Mouse (Mus musculus) right cerebral cortex, postnatal 25 days (tissue): ENCODE results near the gene Cst11.
A peak's percentile ranks its signal among the peaks of the same experiment; 100 is the strongest.
"Not testable (repeated sequence)": the region's sequence is repeated elsewhere in the genome, so short reads cannot be mapped to it uniquely, and the experiment has no call there.

Experiments
- DNase-seq: peaks from one replicate; pipeline ENCODE4 v3.0.0; 2022

The Cst11 gene

DNA sequence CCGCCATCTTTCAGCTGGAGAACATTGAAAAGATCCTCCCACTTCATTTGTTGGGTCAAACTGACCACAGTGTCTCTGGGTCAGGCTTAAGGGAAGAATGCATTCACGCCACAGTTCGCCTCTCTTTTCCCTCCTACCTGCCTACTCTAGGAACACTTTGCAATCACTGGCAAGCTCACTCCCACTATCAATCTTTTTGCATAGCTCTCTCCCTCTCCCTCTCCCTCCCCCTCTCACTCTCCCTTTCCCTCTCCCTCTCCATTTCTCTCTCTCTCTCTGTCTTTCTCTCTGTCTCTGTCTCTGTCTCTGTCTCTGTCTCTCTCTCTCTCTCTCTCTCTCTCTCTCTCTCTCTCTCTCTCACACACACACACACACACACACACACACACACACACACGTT lies at the start of gene Cst11:
TSS of gene Cst11 (minus strand) at position 101 of the 400 bp plus-strand sequence.
- not testable (repeated sequence) for DNase-seq

DNA sequence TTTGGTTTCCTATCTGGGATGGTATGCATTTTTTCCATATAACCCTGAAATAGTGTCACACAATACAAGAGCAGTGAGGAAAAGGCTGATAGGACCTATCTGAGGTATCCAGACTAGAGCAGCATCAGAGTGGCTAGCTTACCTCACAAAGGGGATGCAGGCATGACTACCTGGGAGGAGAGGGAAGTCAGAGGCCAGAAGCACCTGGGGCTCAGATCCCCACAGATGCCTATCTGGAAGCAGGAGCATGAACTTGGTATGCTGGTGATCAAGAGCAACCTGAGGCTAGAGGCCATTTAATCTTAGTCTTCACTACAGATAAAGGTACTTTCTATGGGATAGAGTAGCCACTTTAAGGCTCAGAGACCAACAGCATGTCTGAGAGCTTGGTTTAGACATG lies 48.6 kb upstream of the Cst11 start, which contains the start of gene Cst13:
TSS of gene Cst13 (plus strand) at position 173 of the 400 bp plus-strand sequence.
- DNase-seq = no peak

DNA sequence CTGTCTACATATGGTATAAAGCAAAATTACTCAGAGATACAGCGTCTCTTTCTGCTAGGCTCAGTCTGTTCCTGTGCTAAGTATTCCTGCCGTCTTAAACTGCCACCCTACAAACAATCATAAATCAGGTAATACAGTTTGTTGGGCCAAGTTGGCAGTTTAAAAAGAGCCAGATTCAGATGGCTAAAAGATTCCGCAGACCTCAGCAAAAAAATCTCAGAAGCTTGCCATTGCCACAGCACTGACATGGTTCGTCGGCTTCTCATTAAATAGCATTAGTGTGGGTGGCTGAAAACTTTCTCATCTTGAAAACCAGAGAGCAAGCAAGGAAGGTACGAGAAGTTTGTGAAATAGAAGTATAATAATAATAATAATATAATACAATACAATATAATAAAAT lies 35.4 kb upstream of the Cst11 start:
- DNase-seq = no peak

DNA sequence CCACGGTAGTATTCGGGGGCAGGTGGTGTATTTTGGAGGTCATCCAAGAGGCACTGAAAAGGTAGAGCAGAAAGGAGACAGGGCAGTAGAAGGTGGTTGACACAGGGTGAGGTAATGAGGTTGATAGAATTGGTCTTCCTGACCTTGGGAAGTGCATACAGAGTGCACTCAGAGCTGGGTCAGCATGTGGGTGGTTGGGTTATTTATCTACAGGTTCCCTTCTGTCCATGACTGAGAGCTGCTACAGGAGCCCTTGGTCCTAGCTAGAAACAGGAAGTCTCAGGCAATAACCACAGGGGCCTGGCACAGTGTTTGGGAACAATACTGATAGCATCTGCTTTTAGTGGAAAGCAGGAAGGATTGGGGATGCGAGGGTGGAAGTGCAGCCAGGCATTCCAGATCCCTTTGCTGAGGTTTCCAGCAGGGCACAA lies 30.2 kb upstream of the Cst11 start:
- no peak for DNase-seq

DNA sequence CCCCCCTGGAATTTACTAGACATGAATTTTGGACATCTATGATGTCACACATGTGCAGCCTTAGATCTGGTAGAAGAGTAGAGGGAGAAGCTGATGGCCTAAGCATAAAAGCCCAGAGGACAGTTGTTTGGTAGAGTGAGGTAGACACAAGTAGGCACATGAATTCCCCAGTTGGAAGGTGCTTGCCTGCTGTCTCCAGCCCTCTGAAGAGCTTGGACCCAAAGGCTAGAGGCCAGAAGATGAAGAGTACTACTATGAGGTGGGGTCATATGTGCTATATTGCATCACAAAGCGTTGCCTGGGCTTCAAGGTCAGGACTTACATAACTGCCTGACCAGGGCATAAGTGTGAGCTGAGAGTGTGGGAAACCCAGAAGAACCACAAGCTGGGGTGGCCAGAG lies 27.2 kb upstream of the Cst11 start, which contains the start of gene Cst8:
TSS of gene Cst8 (plus strand) at position 301 of the 400 bp plus-strand sequence.
- DNase-seq = no peak

DNA sequence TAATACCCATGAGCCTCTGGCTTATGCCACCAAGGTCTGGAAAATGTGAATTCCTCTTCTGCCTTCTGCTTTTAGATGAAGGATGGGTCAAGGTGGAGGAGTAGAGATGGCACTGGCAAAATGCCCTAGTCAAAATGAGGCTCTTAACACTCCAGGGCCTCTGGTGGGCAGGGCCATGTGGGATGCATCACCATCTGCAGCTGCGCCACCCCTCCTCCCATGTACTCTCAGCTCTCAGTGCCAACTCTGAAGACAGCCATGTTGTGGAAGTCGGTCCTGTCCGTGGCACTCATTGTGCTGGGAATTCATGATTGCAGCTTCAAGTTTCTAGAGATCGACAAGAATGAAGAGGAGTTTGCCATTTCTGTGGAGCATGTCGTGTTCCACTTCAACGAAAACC lies 17.8 kb upstream of the Cst11 start, which contains the start of gene Cst12:
TSS of gene Cst12 (plus strand) at position 220 of the 400 bp plus-strand sequence.
- no peak for DNase-seq

DNA sequence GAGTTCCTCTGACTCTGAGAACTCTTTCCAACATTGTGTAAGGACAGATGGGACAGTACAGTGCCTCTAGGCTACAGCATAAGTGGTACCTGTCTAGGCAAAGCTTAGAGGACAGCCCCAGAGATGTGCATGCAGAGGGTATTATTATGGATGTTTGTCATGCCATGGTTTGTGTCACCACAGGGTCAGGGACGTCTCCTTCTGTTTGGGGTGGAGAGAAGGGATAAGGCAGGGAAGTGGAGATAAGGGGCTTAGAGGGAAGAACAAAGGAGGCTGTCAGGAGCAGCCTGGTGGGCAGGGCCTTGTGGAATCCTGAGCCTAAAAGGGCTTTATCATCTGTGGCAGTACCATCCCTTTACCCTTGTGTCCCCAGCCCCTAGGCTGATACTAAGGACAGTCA lies 10.4 kb upstream of the Cst11 start, which contains the start of gene 8030411F24Rik:
TSS of gene 8030411F24Rik (plus strand) at position 301 of the 400 bp plus-strand sequence.
- DNase-seq = no peak

DNA sequence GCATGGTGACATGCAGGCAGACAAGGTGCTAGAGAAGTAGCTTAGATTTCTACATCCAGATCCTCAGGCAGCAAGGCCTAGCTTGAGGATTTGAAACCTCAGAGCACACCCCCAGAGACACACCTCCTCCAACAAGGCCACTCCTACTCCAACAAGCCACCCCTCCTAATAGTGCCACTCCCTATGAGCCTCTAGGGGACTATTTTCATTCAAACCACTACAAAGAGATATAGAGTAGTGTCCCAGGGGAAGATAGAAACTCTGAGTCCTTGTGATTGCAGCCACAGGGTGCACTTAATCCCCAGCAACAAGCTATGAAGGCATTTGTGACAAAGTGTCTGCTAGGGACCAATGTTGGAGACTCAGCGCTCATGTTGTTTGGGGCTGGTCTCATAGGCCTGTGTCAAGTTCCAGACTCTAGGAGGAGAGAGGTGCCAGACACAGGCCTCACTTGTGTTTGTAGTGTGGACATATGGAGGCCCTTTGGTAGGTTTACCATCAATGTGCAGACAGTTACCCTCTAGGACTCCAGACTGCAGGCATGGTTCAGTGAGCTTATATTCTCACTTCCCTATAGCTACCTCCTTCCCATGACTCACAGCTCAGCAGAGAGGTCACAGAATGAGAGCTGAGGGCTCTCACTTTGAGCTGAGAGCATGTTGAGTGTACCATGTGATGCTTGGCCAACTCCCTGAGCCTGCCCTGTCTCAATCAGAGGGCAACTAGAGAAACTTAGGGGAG lies 7.5 kb downstream of the Cst11 start:
- DNase-seq = no peak

DNA sequence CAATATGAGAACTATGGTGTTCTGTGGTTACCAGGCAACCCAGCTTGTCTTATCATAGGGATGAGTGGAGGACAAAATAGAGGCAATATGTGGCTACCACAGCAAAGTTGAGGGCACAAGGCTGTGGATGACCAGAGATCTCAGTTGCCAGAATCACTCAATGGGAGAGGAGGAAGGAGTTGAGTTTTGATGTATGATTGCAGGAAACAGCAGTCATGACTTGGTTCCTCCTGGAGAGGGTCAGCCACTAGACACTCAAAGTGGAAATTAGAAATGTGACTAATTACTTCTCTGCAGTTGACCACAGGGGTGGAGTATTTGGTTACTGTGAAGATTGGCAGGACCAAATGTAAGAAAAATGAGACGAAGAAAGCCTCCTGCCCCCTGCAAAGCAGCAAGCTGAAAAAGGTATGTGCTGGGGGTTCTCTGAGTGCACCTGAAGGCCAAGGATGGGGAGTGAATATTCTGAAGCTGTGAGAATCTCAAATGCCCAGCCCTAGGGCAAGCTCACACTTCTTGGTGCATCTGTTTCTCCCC lies 16.9 kb downstream of the Cst11 start:
- no peak for DNase-seq

DNA sequence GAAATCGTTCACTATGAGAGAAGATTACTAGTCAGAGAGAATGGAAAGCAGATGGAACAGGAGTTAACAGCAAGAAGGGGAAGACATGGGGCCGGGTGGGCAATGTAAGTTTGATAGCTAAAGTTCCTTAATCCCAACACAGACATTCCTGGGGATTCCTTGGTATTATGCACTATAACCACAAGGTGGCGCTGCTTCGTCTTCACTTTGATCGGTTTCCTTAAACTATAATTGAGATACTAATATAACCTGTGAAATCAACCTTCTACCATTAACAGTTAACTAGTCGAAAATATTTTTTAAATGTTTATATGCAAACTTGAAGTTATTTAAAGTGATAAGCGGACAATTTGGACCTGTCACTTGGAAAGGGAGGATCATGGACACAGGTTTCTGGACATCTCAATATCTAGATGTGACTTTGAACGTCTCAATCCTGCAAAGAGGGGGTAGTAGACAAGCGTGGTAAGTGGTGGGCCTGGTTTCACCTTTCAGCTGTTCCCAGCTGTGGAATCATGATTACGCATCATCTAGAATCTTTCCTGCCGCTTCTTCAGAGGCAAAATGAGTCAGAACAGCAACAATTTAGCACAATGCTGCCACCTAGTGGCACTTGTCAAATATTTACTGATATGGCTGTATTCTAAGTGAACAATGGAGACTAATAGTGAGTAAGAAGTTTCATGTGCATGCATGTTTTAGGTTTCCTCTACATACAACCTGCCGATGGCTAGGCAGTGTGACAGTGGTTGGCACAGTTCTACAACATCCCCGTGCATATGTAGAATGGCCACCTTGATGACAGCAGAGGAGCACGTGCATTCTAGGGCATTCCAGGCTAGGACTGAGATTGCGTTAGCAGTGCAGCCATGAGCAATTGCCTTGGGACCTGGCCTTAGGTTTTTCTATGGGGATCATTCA lies 19.1 kb downstream of the Cst11 start:
- DNase-seq = peak; percentile 59

DNA sequence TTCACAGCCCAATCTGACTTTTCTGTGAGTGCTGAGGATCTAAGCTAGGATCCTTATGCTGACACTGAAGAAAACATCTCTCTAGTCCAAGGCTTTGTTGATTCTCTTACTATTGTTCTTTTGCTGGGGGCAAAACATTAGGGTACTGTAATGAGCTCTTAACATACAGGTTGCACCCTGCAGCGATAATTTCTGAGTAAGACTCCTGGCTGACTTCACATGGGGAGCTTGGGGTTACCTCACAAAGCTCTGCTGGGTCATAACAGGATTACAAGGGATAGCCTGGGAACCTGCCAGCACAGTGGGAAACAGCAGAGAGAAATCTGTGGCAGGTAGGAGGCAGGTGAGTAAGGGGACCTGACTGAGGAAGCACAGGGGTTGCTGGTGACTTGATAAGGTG lies 21.2 kb downstream of the Cst11 start, which contains the start of gene Cstl1:
TSS of gene Cstl1 (plus strand) at position 301 of the 400 bp plus-strand sequence.
- DNase-seq = no peak

DNA sequence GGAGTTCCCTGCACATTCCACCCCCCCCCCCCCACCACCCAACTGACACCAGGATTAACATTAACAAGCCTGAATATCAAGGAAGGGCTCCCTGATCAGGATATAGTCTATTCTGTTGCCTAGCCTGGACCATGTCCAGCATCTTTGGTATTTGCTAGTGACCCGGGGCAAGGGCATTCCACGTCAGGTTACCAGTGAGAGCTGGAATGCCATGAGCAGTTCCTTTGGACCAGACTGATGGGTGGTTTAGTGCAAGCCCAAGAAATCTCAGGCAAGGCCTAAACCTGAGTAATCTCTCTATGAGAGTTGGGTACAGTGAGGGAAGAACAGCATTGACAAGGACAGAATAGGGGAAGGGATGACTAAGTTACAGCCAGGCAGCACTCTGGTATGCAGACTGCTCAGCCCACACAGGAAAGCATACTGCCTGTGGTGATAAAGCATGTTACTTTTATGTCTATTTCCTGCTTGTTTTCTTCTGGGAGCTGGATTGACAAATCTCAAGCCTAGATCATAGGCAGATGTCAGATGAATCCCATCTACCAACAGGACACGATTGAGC lies 27.4 kb downstream of the Cst11 start:
- DNase-seq = no peak

DNA sequence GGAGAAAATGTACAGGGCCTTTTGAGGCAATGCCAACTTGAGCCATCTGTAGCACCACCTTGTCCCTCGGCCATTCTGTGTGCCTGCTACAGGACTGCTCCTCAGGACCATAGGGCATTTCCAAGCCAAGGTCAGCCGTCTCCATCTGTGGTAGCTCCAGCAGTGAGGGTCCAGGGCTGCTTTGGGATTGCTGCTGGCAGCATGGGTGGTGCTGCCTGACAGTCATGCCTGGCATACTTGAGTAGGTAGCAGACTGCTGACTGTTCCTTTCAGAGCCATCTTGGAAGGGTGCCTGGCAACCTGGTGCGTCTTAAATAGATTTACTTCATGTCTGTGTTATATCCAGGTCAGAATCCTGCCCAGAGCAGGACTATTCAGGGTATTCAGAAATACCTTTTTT lies 28.3 kb downstream of the Cst11 start:
- peak; percentile 48 for DNase-seq

DNA sequence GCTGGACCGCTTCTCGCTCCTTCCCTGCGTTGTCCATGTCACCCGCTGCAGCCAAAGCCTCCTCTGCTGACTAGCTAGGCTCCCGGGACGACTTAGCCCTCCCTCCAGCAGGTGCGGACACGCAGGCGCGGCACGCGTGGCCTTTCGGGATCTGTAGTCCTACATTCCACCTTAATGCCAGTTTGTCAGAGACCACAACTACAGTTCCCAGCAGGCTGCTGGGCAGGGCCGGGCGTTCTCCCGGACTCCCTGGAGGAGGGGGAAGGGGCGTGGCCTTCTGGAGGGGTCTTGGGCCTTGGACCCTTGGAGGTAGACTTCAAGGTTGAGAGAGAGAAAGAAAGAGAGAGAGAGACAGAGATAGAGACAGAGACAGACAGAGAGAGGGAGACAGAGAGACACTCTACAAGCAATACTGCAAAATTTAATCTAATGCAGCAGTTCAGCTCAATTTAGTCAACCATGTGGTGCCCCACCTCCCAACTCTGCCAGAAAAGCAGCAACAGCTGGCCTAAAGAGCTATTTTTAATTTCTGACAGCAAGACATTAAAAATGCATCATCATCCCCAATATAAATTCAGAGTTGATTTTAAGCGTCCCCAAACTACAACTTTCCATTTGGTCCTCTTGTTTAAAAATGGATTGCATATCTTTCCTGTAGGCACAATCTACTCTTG lies 38.8 kb downstream of the Cst11 start, which contains the start of gene Napb:
TSS of gene Napb (minus strand) at position 141 of the 674 bp plus-strand sequence.
- peak; percentile 94 for DNase-seq

DNA sequence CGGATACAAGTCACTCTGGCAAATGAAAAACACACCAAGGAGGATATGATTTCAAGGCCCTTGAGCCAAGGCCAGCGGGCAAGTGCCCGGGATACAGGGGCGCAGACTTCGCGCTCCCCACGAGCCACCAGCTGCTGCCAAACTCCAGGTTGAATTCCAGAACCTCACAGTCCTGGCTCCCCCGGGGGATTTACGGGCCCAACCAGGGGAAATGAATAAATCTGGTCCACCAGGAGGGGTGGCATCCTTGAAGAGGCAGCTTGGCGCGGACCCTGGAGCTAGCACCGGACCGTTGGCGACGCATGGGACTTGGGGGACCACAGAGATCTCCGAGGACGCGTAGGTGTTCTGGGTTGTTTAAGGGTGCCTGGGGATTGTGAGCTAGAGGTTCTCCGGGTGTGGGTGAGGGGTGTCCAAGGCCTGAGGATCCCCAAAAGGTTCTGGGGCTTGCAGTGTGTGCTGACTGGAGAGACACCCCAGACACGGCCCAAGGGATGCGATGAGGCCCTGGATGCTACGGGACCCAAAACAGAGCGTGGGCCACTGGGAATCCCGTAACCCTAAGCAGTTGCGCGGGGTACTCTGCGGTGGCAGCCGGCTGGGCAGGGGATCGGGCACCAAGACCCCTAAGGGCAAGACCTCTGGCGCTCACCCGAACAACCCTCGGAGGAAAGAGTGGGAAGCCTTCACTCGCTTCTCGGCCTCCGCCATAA lies 39.5 kb downstream of the Cst11 start:
- DNase-seq = peak; percentile 19

DNA sequence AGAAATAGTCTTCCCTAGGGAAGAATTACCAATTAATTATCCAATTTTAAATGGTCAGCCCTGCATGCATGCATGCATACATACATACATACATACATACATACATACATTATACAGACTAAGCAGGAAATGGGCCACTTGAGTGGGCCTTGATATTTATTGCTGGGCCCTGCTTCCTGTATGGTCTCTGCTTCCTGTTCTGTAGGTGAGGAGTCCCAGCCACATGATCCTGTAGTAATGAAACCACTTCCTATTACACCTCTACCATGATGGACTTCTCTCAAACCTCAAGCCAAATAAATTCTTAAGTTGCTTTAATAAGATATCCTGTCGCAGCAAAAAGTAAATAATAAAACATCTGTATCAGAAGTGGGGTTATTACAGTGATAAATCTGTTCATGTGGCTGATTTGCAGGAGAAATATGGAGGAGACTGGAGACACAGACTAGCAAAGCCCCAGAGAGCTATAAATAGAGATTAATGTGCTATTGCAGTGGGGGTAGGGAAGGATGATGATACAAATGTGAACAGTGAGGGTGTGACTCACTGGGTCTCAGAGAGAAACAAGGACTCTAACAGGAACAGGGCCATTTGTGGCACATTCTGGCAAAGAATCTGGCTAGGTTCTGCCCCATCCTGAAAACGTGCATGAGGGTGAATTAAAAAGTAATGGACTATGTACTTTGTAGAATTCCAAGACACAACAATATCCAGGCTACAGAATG lies 51.9 kb downstream of the Cst11 start:
- no peak for DNase-seq
